Mouse (Mus musculus) hindbrain, embryonic 15.5 days (tissue): ENCODE measurements at regions not wholly inside any gene's neighbourhood (a gene's known extent, or its start where the extent isn't known, plus 50 kb on each side); places are given as distances from the start of the nearest gene placed in this dataset.
A peak's percentile ranks its signal among the peaks of the same experiment; 100 is the strongest.

Experiments
- ATAC-seq: fragments of 200-750 bp; cut with Nextera tagmentation; 2 replicates; pipeline ENCODE4 v1.8.0; 2017; ENCODE audit warnings: low read depth, moderate number of reproducible peaks, moderate TSS enrichment; ENCODE audit not compliant: low FRiP score
- H3K27ac ChIP-seq: fragments of 300-500 bp; sonication (generic); replicated peaks from 2 replicates; pipeline ENCODE4 v1.5.1; 2015; ENCODE audit warnings: mild to moderate bottlenecking, inconsistent platforms
- H3K27me3 ChIP-seq: fragments of 300-500 bp; sonication (generic); 2 replicates; pipeline ENCODE4 v1.6.1; 2015; ENCODE audit warnings: control low read depth, inconsistent platforms
- H3K36me3 ChIP-seq: fragments of 300-500 bp; sonication (generic); 2 replicates; pipeline ENCODE4 v1.6.1; 2015; ENCODE audit warnings: control low read depth, inconsistent platforms
- H3K4me1 ChIP-seq: fragments of 300-500 bp; sonication (generic); replicated peaks from 2 replicates; pipeline ENCODE4 v1.6.1; 2015; ENCODE audit warnings: control low read depth, inconsistent platforms
- H3K4me2 ChIP-seq: fragments of 300-500 bp; sonication (generic); 2 replicates; pipeline ENCODE4 v1.6.1; 2015; ENCODE audit warnings: moderate library complexity, mild to moderate bottlenecking, inconsistent platforms
- H3K4me3 ChIP-seq: fragments of 300-500 bp; sonication (generic); 2 replicates; pipeline ENCODE4 v1.5.1; 2015; ENCODE audit warnings: mild to moderate bottlenecking, inconsistent platforms
- H3K9ac ChIP-seq: fragments of 300-500 bp; sonication (generic); 2 replicates; pipeline ENCODE4 v1.6.1; 2015; ENCODE audit warnings: inconsistent platforms
- H3K9me3 ChIP-seq: fragments of 300-500 bp; sonication (generic); 2 replicates; pipeline ENCODE4 v1.6.1; 2016; ENCODE audit warnings: control low read depth, inconsistent platforms
- WGBS: fragments of 180-500 bp; shearing (Covaris S2); methylation state at CpG from one replicate; pipeline ENCODE4 v1.1.7; 2015; 5-methylcytosine and 5-hydroxymethylcytosine counted together

GRCm38 (mm10) chr16:64682360-64682759 lies 80.2 kb upstream of the Csnka2ip start:
- H3K4me3 ChIP-seq: no peak overlapping the region
- no peaks in the 10 kb centered on the region for H3K36me3 ChIP-seq
- WGBS: 83% methylated on average over 6 of the region's 6 CpGs
- H3K4me1 ChIP-seq: 0 out of 2 replicates have a peak, but pooled peaks cover 2% of the 10 kb centered on the region
- H3K27me3 ChIP-seq: no peaks in the 10 kb centered on the region
- no peaks in the 10 kb centered on the region for H3K9me3 ChIP-seq
- H3K4me2 ChIP-seq: no peak overlapping the region
- ATAC-seq: no peak
- no peak overlapping the region for H3K27ac ChIP-seq
- H3K9ac ChIP-seq: no peak overlapping the region

- Histone ChIP-seq H3K36me3 (no peaks in the 10 kb centered on the region), H3K4me1 (0 out of 2 replicates have a peak, but pooled peaks cover 3% of the 10 kb centered on the region), H3K27ac (no peak overlapping the region), H3K27me3 (no peaks in the 10 kb centered on the region), H3K9ac (no peak overlapping the region), H3K4me3 (no peak overlapping the region), H3K4me2 (no peak overlapping the region), H3K9me3 (no peaks in the 10 kb centered on the region)
- 47% methylated on average over 6 of the region's 6 CpGs for WGBS
- ATAC-seq: no peak
These were observed 79.7 kb upstream of the Csnka2ip start for GRCm38 (mm10) chr16:64681902-64682301.

- no peaks in the 10 kb centered on the region for H3K36me3 ChIP-seq
- H3K27me3 ChIP-seq: no peaks in the 10 kb centered on the region
- no peaks in the 10 kb centered on the region for H3K9me3 ChIP-seq
- ATAC-seq: no peak
- H3K9ac ChIP-seq: no peak overlapping the region
- WGBS: 75% methylated on average over 4 of the region's 4 CpGs
- H3K4me3 ChIP-seq: no peak overlapping the region
- 0 out of 2 replicates have a peak, but pooled peaks cover 3% of the 10 kb centered on the region for H3K4me1 ChIP-seq
- no peak overlapping the region for H3K4me2 ChIP-seq
- no peak overlapping the region for H3K27ac ChIP-seq
These were observed 78.6 kb upstream of the Csnka2ip start for GRCm38 (mm10) chr16:64680843-64681242.

- no peak overlapping the region for H3K27ac ChIP-seq
- H3K4me2 ChIP-seq: no peak overlapping the region
- no peaks in the 10 kb centered on the region for H3K27me3 ChIP-seq
- H3K4me1 ChIP-seq: 0 out of 2 replicates have a peak, but pooled peaks cover 3% of the 10 kb centered on the region
- WGBS: 62% methylated on average over 8 of the region's 8 CpGs
- no peak for ATAC-seq
- no peaks in the 10 kb centered on the region for H3K36me3 ChIP-seq
- H3K9ac ChIP-seq: no peak overlapping the region
- no peaks in the 10 kb centered on the region for H3K9me3 ChIP-seq
- no peak overlapping the region for H3K4me3 ChIP-seq
These were observed 75.1 kb upstream of the Csnka2ip start for GRCm38 (mm10) chr16:64677352-64677751.

GRCm38 (mm10) chr16:64676865-64677264 lies 74.7 kb upstream of the Csnka2ip start:
- H3K4me2 ChIP-seq: no peak overlapping the region
- peak overlapping the region; percentile 51; the same call in 1 of the 2 replicates for H3K27ac ChIP-seq
- no peaks in the 10 kb centered on the region for H3K9me3 ChIP-seq
- 0 out of 2 replicates have a peak, but pooled peaks cover 3% of the 10 kb centered on the region for H3K4me1 ChIP-seq
- no peak for ATAC-seq
- WGBS: 69% methylated on average over 3 of the region's 3 CpGs
- H3K27me3 ChIP-seq: no peaks in the 10 kb centered on the region
- no peak overlapping the region for H3K9ac ChIP-seq
- no peak overlapping the region for H3K4me3 ChIP-seq
- H3K36me3 ChIP-seq: no peaks in the 10 kb centered on the region

GRCm38 (mm10) chr16:64666947-64667346 lies 64.7 kb upstream of the Csnka2ip start:
- WGBS: 89% methylated on average over 4 of the region's 4 CpGs
- no peak overlapping the region for H3K4me2 ChIP-seq
- H3K36me3 ChIP-seq: no peaks in the 10 kb centered on the region
- H3K9ac ChIP-seq: no peak overlapping the region
- H3K27me3 ChIP-seq: no peaks in the 10 kb centered on the region
- no peaks in the 10 kb centered on the region for H3K4me1 ChIP-seq
- no peaks in the 10 kb centered on the region for H3K9me3 ChIP-seq
- no peak for ATAC-seq
- no peak overlapping the region for H3K4me3 ChIP-seq
- no peak overlapping the region for H3K27ac ChIP-seq
